Mouse (Mus musculus): ENCODE data around the gene Agfg2. TPM values are rescaled to one million over a fixed set of nuclear protein-coding genes. Genes with fewer than 3 reads are reported as not detected.

The Agfg2 gene
- polyA plus RNA-seq, 1 experiment from 2014 or later = 19.0 TPM

- ATAC-seq (ENCODE audit: insufficient read depth, low FRiP score) = no peak
- Histone ChIP-seq H3K27me3 (ENCODE audit: control insufficient read depth, insufficient read depth, low read length) (no peaks in the 10 kb centered on the region), H3K4me3 (replicated peaks; ENCODE audit: low read length) (no peak overlapping the region), H3K9me3 (replicated peaks; ENCODE audit: control insufficient read depth, low read length) (no peaks in the 10 kb centered on the region), H3K27ac (ENCODE audit: low read length) (peak overlapping the region; percentile 82), H3K9ac (ENCODE audit: low read length) (no peak overlapping the region), H3K4me2 (ENCODE audit: low read depth, low read length) (no peak overlapping the region), H3K36me3 (ENCODE audit: control insufficient read depth, insufficient read depth, low read length) (no peaks in the 10 kb centered on the region), H3K4me1 (ENCODE audit: control insufficient read depth, insufficient read depth, low read length) (no peaks in the 10 kb centered on the region)
- WGBS = 69% methylated on average over 5 of the region's 5 CpGs
Measured at GRCm38 (mm10) chr5:137713454-137713853, 28.9 kb upstream of the Agfg2 start.

DNA sequence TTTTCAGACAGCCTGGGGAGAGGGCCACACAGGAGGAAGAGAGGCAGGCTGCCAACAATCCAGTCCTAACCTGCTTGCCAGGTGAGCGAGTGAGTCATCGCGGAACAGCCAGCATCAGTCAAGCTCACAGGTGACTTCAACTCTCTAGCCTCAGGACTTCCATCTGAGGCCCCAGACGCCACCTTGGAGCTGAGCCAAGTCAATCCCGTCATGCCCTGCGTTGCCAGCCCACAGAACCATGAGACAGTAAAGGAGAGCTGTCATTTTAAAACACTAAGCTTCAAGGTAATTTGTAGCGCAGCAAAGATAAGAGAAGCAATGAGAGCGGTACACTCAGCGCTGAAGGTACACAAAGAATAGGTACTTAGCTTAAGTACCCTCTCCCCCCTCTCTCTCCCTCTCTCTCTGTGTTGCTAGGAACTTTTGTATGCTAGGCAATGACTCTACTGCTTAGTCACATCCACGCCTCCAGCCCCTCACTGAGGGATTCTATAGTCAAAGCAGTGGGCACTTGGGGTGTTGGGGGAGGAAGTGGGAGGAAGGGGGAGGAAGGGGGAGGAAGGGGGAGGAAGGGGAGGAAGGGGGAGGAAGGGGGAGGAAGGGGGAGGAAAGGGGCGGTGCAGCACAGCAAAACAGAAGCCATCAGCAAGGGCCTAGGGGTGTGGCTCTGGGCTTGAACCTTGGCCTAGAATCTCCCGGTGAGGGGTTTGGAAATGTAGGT, 22.5 kb upstream of the Agfg2 start:
- whole genome bisulfite sequencing = 34% methylated on average over 12 of the region's 12 CpGs
- ATAC-seq (ENCODE audit: insufficient read depth, low FRiP score) = peak; percentile 92
- no peaks in the 10 kb centered on the region for H3K27me3 ChIP-seq (ENCODE audit: control insufficient read depth, insufficient read depth, low read length)
- 0 out of 2 replicates have a peak overlapping the region, but pooled peaks have one; percentile 6 for H3K4me3 ChIP-seq (replicated peaks; ENCODE audit: low read length)
- H3K4me1 ChIP-seq (ENCODE audit: control insufficient read depth, insufficient read depth, low read length) = peaks cover 9% of the 10 kb centered on the region; the same call in 1 of the 2 replicates
- peak overlapping the region; percentile 93 for H3K27ac ChIP-seq (ENCODE audit: low read length)
- H3K36me3 ChIP-seq (ENCODE audit: control insufficient read depth, insufficient read depth, low read length) = no peaks in the 10 kb centered on the region
- H3K4me2 ChIP-seq (ENCODE audit: low read depth, low read length) = peak overlapping the region; percentile 42
- peak overlapping the region; percentile 46 for H3K9ac ChIP-seq (ENCODE audit: low read length)
- no peaks in the 10 kb centered on the region for H3K9me3 ChIP-seq (replicated peaks; ENCODE audit: control insufficient read depth, low read length)

GRCm38 (mm10) chr5:137705242-137705641, 20.7 kb upstream of the Agfg2 start:
- Histone ChIP-seq H3K4me1 (ENCODE audit: control insufficient read depth, insufficient read depth, low read length) (peaks cover 9% of the 10 kb centered on the region; the same call in 1 of the 2 replicates), H3K9ac (ENCODE audit: low read length) (no peak overlapping the region), H3K36me3 (ENCODE audit: control insufficient read depth, insufficient read depth, low read length) (no peaks in the 10 kb centered on the region), H3K4me3 (replicated peaks; ENCODE audit: low read length) (no peak overlapping the region), H3K27ac (ENCODE audit: low read length) (no peak overlapping the region), H3K27me3 (ENCODE audit: control insufficient read depth, insufficient read depth, low read length) (no peaks in the 10 kb centered on the region), H3K9me3 (replicated peaks; ENCODE audit: control insufficient read depth, low read length) (no peaks in the 10 kb centered on the region), H3K4me2 (ENCODE audit: low read depth, low read length) (no peak overlapping the region)
- WGBS = 53% methylated on average over 6 of the region's 6 CpGs
- ATAC-seq (ENCODE audit: insufficient read depth, low FRiP score) = no peak

- 46% methylated on average over 2 of the region's 2 CpGs for WGBS
Measured at GRCm38 (mm10) chr5:137699850-137700249, 15.3 kb upstream of the Agfg2 start.

DNA sequence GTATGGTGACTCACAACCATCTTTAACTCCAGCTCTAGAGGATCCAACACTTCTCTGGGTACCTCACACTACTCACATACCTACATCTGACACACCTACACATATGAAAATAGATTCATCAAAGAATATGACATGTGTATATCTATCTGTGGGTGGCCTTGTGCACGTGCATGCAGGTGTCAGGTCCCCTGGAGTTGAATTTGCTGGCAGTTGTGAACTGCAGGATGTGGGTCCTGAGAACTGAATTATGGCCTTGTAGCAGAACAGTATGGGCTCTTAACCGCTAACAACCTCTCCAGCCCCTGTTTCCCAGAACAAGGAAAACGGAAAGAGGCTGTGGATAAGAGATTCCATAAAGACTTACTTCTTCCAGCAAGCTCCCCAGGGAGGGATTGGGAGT, 14.6 kb upstream of the Agfg2 start:
- H3K27ac ChIP-seq (ENCODE audit: low read length) = no peak overlapping the region

More at GRCm38 (mm10) chr5:137699850-137700249, 15.3 kb upstream of the Agfg2 start:
- Histone ChIP-seq H3K9ac (ENCODE audit: low read length) (no peak overlapping the region), H3K4me2 (ENCODE audit: low read depth, low read length) (no peak overlapping the region), H3K27me3 (ENCODE audit: control insufficient read depth, insufficient read depth, low read length) (no peaks in the 10 kb centered on the region), H3K36me3 (ENCODE audit: control insufficient read depth, insufficient read depth, low read length) (no peaks in the 10 kb centered on the region), H3K27ac (ENCODE audit: low read length) (no peak overlapping the region), H3K9me3 (replicated peaks; ENCODE audit: control insufficient read depth, low read length) (no peaks in the 10 kb centered on the region), H3K4me1 (ENCODE audit: control insufficient read depth, insufficient read depth, low read length) (no peaks in the 10 kb centered on the region), H3K4me3 (replicated peaks; ENCODE audit: low read length) (no peak overlapping the region)
- ATAC-seq (ENCODE audit: insufficient read depth, low FRiP score) = no peak

GRCm38 (mm10) chr5:137695930-137696329, 11.4 kb upstream of the Agfg2 start:
- Histone ChIP-seq H3K9ac (ENCODE audit: low read length) (no peak overlapping the region), H3K27me3 (ENCODE audit: control insufficient read depth, insufficient read depth, low read length) (no peaks in the 10 kb centered on the region), H3K4me3 (replicated peaks; ENCODE audit: low read length) (no peak overlapping the region), H3K27ac (ENCODE audit: low read length) (no peak overlapping the region), H3K36me3 (ENCODE audit: control insufficient read depth, insufficient read depth, low read length) (no peaks in the 10 kb centered on the region), H3K4me2 (ENCODE audit: low read depth, low read length) (no peak overlapping the region), H3K9me3 (replicated peaks; ENCODE audit: control insufficient read depth, low read length) (no peaks in the 10 kb centered on the region), H3K4me1 (ENCODE audit: control insufficient read depth, insufficient read depth, low read length) (no peaks in the 10 kb centered on the region)
- ATAC-seq (ENCODE audit: insufficient read depth, low FRiP score) = no peak
- whole genome bisulfite sequencing = 48% methylated on average over 4 of the region's 4 CpGs

More for the DNA sequence above, 14.6 kb upstream of the Agfg2 start:
- Histone ChIP-seq H3K9me3 (replicated peaks; ENCODE audit: control insufficient read depth, low read length) (no peaks in the 10 kb centered on the region), H3K27me3 (ENCODE audit: control insufficient read depth, insufficient read depth, low read length) (no peaks in the 10 kb centered on the region), H3K9ac (ENCODE audit: low read length) (no peak overlapping the region), H3K4me3 (replicated peaks; ENCODE audit: low read length) (no peak overlapping the region), H3K4me2 (ENCODE audit: low read depth, low read length) (no peak overlapping the region), H3K36me3 (ENCODE audit: control insufficient read depth, insufficient read depth, low read length) (no peaks in the 10 kb centered on the region), H3K4me1 (ENCODE audit: control insufficient read depth, insufficient read depth, low read length) (no peaks in the 10 kb centered on the region)
- whole genome bisulfite sequencing = 68% methylated on average over 3 of the region's 3 CpGs
- ATAC-seq (ENCODE audit: insufficient read depth, low FRiP score) = no peak

- no peak for ATAC-seq (ENCODE audit: insufficient read depth, low FRiP score)
- WGBS = 75% methylated on average over 3 of the region's 3 CpGs
- H3K9ac ChIP-seq (ENCODE audit: low read length) = no peak overlapping the region
- no peak overlapping the region for H3K4me2 ChIP-seq (ENCODE audit: low read depth, low read length)
- no peak overlapping the region for H3K27ac ChIP-seq (ENCODE audit: low read length)
- no peaks in the 10 kb centered on the region for H3K36me3 ChIP-seq (ENCODE audit: control insufficient read depth, insufficient read depth, low read length)
- H3K27me3 ChIP-seq (ENCODE audit: control insufficient read depth, insufficient read depth, low read length) = no peaks in the 10 kb centered on the region
- H3K4me3 ChIP-seq (replicated peaks; ENCODE audit: low read length) = no peak overlapping the region
- no peaks in the 10 kb centered on the region for H3K9me3 ChIP-seq (replicated peaks; ENCODE audit: control insufficient read depth, low read length)
- H3K4me1 ChIP-seq (ENCODE audit: control insufficient read depth, insufficient read depth, low read length) = no peaks in the 10 kb centered on the region
Measured at GRCm38 (mm10) chr5:137694796-137695195, 10.3 kb upstream of the Agfg2 start.

GRCm38 (mm10) chr5:137691881-137692280, 7.4 kb upstream of the Agfg2 start:
- no peak overlapping the region for H3K4me3 ChIP-seq (replicated peaks; ENCODE audit: low read length)
- no peaks in the 10 kb centered on the region for H3K36me3 ChIP-seq (ENCODE audit: control insufficient read depth, insufficient read depth, low read length)
- no peaks in the 10 kb centered on the region for H3K27me3 ChIP-seq (ENCODE audit: control insufficient read depth, insufficient read depth, low read length)
- H3K4me2 ChIP-seq (ENCODE audit: low read depth, low read length) = no peak overlapping the region
- 60% methylated on average over 1 of the region's 1 CpGs for WGBS
- ATAC-seq (ENCODE audit: insufficient read depth, low FRiP score) = no peak
- no peaks in the 10 kb centered on the region for H3K4me1 ChIP-seq (ENCODE audit: control insufficient read depth, insufficient read depth, low read length)
- H3K9ac ChIP-seq (ENCODE audit: low read length) = no peak overlapping the region
- no peaks in the 10 kb centered on the region for H3K9me3 ChIP-seq (replicated peaks; ENCODE audit: control insufficient read depth, low read length)
- H3K27ac ChIP-seq (ENCODE audit: low read length) = no peak overlapping the region

DNA sequence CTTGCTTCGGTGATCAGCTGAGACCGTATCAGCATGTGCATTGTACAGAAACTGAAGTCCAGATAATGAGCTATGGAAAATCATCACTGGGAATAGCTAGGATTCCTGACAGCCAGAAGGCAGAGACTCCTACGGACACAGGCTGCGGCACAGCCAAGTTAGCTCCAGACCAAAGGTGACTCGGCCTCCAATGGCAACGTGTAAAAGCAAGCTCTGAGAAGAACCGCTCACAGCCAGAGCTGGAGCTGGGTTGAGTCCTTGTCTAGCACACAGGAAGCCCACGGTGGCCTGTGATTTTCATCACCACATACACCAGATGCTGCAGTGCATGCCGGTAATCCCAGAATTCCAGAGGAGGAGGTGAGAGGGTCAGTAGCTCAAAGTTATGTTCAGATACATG, 6.0 kb upstream of the Agfg2 start:
- ATAC-seq (ENCODE audit: insufficient read depth, low FRiP score) = no peak
- 50% methylated on average over 9 of the region's 9 CpGs for WGBS
- Histone ChIP-seq H3K9me3 (replicated peaks; ENCODE audit: control insufficient read depth, low read length) (no peaks in the 10 kb centered on the region), H3K9ac (ENCODE audit: low read length) (no peak overlapping the region), H3K27me3 (ENCODE audit: control insufficient read depth, insufficient read depth, low read length) (no peaks in the 10 kb centered on the region), H3K4me1 (ENCODE audit: control insufficient read depth, insufficient read depth, low read length) (peaks cover 2% of the 10 kb centered on the region; the same call in 1 of the 2 replicates), H3K4me2 (ENCODE audit: low read depth, low read length) (no peak overlapping the region), H3K36me3 (ENCODE audit: control insufficient read depth, insufficient read depth, low read length) (no peaks in the 10 kb centered on the region), H3K4me3 (replicated peaks; ENCODE audit: low read length) (no peak overlapping the region), H3K27ac (ENCODE audit: low read length) (no peak overlapping the region)
